Mouse (Mus musculus) limb, embryonic 14.5 days (tissue): ENCODE measurements around the gene Zfp672. TPM values are rescaled to one million over a fixed set of nuclear protein-coding genes. Genes with fewer than 3 reads are reported as not detected.

Experiments
- ATAC-seq: fragments of 200-750 bp; cut with Nextera tagmentation; 2 replicates; pipeline ENCODE4 v1.8.0; 2017; ENCODE audit warnings: low read depth, moderate number of reproducible peaks, moderate TSS enrichment; ENCODE audit not compliant: low FRiP score
- DNase-seq: peaks from one replicate; pipeline ENCODE4 v3.0.0-alpha.2; 2015; ENCODE audit warnings: low spot score
- H3K27ac ChIP-seq: fragments of 300-500 bp; sonication (generic); replicated peaks from 2 replicates; pipeline ENCODE4 v1.5.1; 2014; ENCODE audit warnings: low read depth, mild to moderate bottlenecking, low read length, moderate library complexity, mixed read lengths
- H3K27me3 ChIP-seq: fragments of 300-500 bp; sonication (generic); 2 replicates; pipeline ENCODE4 v1.6.1; 2014; ENCODE audit warnings: low read length, mixed read lengths; ENCODE audit not compliant: control insufficient read depth, insufficient read depth
- H3K36me3 ChIP-seq: fragments of 300-500 bp; sonication (generic); 2 replicates; pipeline ENCODE4 v1.6.1; 2014; ENCODE audit warnings: mild to moderate bottlenecking, low read length, moderate library complexity, mixed read lengths; ENCODE audit not compliant: control insufficient read depth, insufficient read depth
- H3K4me1 ChIP-seq: fragments of 300-500 bp; sonication (generic); 2 replicates; pipeline ENCODE4 v1.6.1; 2014; ENCODE audit warnings: antibody characterized with exemption, low read length, mixed read lengths; ENCODE audit not compliant: control insufficient read depth, insufficient read depth
- H3K4me2 ChIP-seq: fragments of 300-500 bp; sonication (generic); replicated peaks from 2 replicates; pipeline ENCODE4 v1.6.1; 2014; ENCODE audit warnings: low read depth, mild to moderate bottlenecking, low read length, moderate library complexity; ENCODE audit not compliant: severe bottlenecking
- H3K4me3 ChIP-seq: fragments of 300-500 bp; sonication (generic); replicated peaks from 2 replicates; pipeline ENCODE4 v1.5.1; 2014; ENCODE audit warnings: low read length
- H3K9ac ChIP-seq: fragments of 300-500 bp; sonication (generic); 2 replicates; pipeline ENCODE4 v1.6.1; 2014; ENCODE audit warnings: mild to moderate bottlenecking, low read depth, low read length, moderate library complexity; ENCODE audit not compliant: severe bottlenecking
- H3K9me3 ChIP-seq: fragments of 300-500 bp; sonication (generic); 2 replicates; pipeline ENCODE4 v1.6.1; 2016; ENCODE audit warnings: low read length; ENCODE audit not compliant: control insufficient read depth
- POLR2A ChIP-seq: fragments of 200-500 bp; IDR thresholded peaks from 2 replicates; pipeline ENCODE4 v1.8.0; 2012; ENCODE audit warnings: inconsistent platforms, mild to moderate bottlenecking, moderate library complexity, borderline replicate concordance; ENCODE audit not compliant: insufficient read depth, insufficient read length; ENCODE audit errors: extremely low read depth
- WGBS: fragments of 180-500 bp; shearing (Covaris S2); extraction: QIAGEN DNeasy Blood & Tissue Kit; methylation state at CpG from one replicate; pipeline ENCODE4 v1.1.7; 2014; 5-methylcytosine and 5-hydroxymethylcytosine counted together
- polyA plus RNA-seq, 2 experiments: library from polyadenylated mRNA; depleted of rRNA in 1 of 2; stranded (reverse) in 1 of 2; unstranded in 1 of 2; fragments of >200 nt; fragmentation: Nextera tagmentation in 1 of 2; extraction: Ambion mirVana in 1 of 2; gene quantifications; 2 replicates each; pipeline versions ENCODE4 v1.2.1 to v1.2.3; 2012 to 2014

Zfp672 gene
- polyA plus RNA-seq, 2 experiments, result 35.2 to 42.4 TPM

DNA sequence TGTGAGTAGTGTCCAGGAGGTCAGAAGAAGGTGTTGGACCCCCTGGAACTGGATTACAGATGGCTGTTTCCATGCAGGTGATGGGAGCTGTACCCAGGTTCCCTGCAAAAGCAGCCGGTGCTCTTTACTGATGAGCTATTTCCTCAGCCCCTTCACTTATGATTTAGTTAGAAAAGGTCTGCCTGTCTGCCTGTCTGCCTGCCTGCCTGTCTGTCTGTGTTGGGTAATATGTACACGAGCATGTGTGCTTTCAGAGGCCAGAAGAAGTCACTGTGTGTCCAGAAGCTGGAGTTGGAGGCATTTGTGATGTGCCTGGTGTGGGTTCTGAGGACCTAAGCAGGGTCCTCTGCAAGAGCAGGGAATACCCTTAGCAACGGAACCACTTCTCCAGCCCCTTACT, 23.6 kb upstream of the Zfp672 start:
- no peak overlapping the region for H3K4me2 ChIP-seq
- TF ChIP-seq POLR2A, result no peak
- no peak overlapping the region for H3K9ac ChIP-seq
- H3K27me3 ChIP-seq, result no peaks in the 10 kb centered on the region
- 80% methylated on average over 3 of the region's 3 CpGs for WGBS
- H3K27ac ChIP-seq, result no peak overlapping the region
- no peaks in the 10 kb centered on the region for H3K4me1 ChIP-seq
- ATAC-seq, result no peak
- DNase-seq, result no peak
- no peaks in the 10 kb centered on the region for H3K36me3 ChIP-seq
- H3K4me3 ChIP-seq, result no peak overlapping the region
- no peaks in the 10 kb centered on the region for H3K9me3 ChIP-seq

DNA sequence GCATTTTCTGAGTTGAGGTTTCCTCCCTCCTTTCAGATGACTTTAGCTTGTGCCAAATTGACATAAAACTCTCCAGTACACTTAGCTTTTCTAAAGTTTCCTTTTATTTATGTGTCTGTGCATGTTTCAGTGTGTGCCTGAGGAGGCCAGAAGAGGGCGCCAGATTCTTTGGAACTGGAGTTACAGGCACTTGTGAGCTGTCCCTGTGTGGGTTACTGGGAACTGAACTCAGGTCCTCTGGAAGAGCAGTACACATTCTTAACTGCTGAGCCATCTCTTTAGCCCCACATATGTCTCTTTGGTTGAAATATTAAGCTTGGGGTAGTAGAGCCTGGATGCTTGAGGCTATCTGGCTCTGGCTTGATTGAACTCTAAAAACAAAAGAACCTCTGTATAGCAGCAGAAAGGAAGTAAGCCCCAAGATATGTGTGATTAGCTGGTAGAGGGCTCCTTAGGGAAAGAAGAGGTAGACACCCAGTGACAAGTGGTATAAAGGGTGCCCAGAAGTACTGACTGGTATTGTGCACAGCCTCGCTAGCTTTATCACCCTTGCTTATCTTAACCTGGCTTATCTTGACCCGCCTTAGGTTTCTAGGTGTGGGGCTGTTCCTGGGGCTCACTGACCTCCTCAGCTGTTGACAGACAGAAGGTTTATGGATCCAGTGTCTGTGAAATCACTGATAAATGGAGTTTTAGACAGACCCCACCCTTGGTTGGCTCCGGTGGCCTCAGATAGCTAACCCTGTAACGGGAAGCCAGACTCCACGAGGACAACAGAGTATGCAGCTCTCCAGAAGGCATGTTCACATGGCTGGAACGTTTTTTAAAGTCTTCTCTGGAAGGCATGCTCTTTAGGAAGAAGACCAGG, 22.8 kb upstream of the Zfp672 start:
- no peak for ATAC-seq

DNA sequence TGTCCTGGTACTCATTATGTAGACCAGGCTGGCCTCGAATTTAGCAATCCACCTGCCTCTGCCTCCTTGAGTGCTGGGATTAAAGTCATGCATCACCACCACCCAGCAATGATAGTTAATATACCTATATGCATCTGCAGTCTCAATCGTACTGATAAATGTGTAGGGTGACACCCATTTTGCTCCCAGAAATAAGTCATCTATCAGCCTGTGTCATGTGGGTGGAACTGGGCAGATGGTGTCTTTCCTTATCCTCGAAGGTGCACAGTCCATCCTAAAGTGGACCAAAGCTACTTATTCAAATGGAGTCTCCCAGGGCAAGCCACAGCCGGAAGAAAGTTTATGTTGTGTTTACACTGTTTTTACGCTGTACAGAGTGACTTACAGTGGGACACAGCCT, 21.0 kb upstream of the Zfp672 start:
- ATAC-seq (no peak), DNase-seq (no peak)
- 87% methylated on average over 5 of the region's 5 CpGs for WGBS

More for the DNA sequence above, 22.8 kb upstream of the Zfp672 start:
- H3K4me1 ChIP-seq, result no peaks in the 10 kb centered on the region
- DNase-seq, result no peak
- H3K4me3 ChIP-seq, result no peak overlapping the region
- TF ChIP-seq POLR2A, result no peak
- H3K9ac ChIP-seq, result no peak overlapping the region
- H3K27ac ChIP-seq, result no peak overlapping the region
- H3K36me3 ChIP-seq, result peaks cover 2% of the 10 kb centered on the region; the same call in 1 of the 2 replicates
- H3K4me2 ChIP-seq, result no peak overlapping the region
- H3K9me3 ChIP-seq, result no peaks in the 10 kb centered on the region
- no peaks in the 10 kb centered on the region for H3K27me3 ChIP-seq
- WGBS, result 63% methylated on average over 7 of the region's 7 CpGs

DNA sequence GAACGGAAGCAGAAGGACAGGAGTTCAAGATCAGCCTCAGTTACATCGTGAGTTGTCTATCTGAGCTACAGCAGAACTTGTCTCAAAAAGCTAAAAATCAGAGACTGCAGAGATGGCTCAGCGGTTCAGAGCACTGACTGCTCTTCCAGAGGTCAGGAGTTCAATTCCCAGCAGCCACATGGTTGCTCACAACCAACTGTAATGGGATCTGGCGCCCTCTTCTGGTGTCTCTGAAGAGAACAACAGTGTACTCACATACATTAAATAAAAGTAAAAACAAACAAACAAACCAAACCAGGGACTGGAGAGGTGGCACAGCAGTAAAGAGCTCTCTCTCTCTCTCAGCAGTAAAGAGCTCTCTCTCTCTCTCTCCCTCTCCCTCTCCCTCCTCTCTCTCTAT, 20.5 kb upstream of the Zfp672 start:
- no peak overlapping the region for H3K4me3 ChIP-seq
- H3K36me3 ChIP-seq, result peaks cover 25% of the 10 kb centered on the region
- H3K9me3 ChIP-seq, result no peaks in the 10 kb centered on the region
- no peak overlapping the region for H3K27ac ChIP-seq
- ATAC-seq (no peak), DNase-seq (no peak)
- no peak overlapping the region for H3K9ac ChIP-seq
- no peak for TF ChIP-seq POLR2A
- no peaks in the 10 kb centered on the region for H3K27me3 ChIP-seq
- H3K4me2 ChIP-seq, result no peak overlapping the region
- 67% methylated on average over 4 of the region's 4 CpGs for whole genome bisulfite sequencing
- H3K4me1 ChIP-seq, result no peaks in the 10 kb centered on the region

More for the DNA sequence above, 21.0 kb upstream of the Zfp672 start:
- Histone ChIP-seq H3K9me3 (no peaks in the 10 kb centered on the region), H3K9ac (no peak overlapping the region), H3K4me1 (no peaks in the 10 kb centered on the region), H3K4me2 (no peak overlapping the region), H3K4me3 (no peak overlapping the region), H3K36me3 (peaks cover 19% of the 10 kb centered on the region), H3K27me3 (no peaks in the 10 kb centered on the region), H3K27ac (no peak overlapping the region)
- TF ChIP-seq POLR2A, result no peak

DNA sequence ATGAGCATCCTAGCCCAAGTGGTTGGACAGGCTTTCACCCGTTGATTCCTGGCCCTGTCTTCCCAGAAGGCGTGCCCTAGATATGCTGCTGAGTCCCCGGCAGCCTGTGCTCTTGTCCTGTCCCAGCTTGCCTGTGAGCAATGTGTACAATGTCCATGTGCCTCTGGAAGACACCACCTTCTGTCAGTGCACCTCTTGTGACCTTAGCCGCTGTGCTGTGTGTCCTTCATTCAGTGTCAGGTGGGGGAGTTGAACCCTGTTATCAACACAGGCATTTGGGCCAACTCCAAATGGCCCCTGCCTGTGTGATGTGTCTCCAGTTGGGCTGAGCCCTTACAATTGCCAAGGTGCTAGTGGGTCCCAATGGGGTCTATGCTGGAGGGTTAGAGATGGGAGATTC, 16.6 kb upstream of the Zfp672 start:
- no peak overlapping the region for H3K27ac ChIP-seq
- no peak overlapping the region for H3K4me2 ChIP-seq
- 81% methylated on average over 4 of the region's 4 CpGs for WGBS
- no peak for ATAC-seq
- no peak overlapping the region for H3K9ac ChIP-seq
- no peaks in the 10 kb centered on the region for H3K4me1 ChIP-seq
- no peaks in the 10 kb centered on the region for H3K9me3 ChIP-seq
- no peaks in the 10 kb centered on the region for H3K27me3 ChIP-seq
- DNase-seq, result no peak
- H3K4me3 ChIP-seq, result no peak overlapping the region
- peaks cover 45% of the 10 kb centered on the region for H3K36me3 ChIP-seq
- TF ChIP-seq POLR2A, result no peak
